Mouse (Mus musculus): ENCODE results near the gene Lsamp. TPM values are rescaled to one million over a fixed set of nuclear protein-coding genes. Genes with fewer than 3 reads are reported as not detected.
A peak's percentile ranks its signal among the peaks of the same experiment; 100 is the strongest.

Gene Lsamp
- total and polyA plus RNA-seq, 3 experiments, result 0.97 to 2.3 (median 1.1) TPM

DNA sequence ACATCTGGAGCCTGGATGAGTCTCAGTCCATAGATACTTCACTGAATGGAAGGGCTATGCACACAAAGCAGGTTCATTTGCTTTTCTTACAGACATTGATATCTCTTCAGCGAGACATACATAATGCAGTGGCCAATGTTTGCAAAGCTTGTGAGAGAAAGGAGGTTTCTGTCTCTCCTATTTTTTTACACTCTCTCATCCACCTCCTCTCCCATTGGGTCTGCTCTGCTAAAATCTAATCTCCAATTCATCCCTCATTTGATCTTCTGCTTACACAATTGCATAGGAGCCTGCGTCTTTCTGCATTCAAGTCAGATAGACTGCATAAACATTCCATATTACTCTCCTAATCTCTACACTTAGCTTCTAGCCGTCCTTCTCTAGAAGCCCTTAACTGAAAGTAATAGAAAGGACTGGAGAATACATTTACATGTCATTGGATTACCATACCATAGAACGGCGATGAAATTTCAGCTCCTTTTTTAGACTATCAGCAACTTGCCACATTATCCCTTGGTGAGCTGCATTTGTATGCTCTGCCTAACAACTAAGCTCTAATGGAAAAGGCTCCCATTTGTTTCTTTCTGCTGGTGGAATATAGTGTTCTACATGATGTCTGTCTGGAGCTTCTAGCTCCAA is 1717.7 kb downstream of the Lsamp start:
- no peaks in the 10 kb centered on the region for H3K4me1 ChIP-seq (ENCODE audit: control insufficient read depth, insufficient read depth, low read length)
- no peaks in the 10 kb centered on the region for H3K36me3 ChIP-seq (ENCODE audit: control insufficient read depth, insufficient read depth, low read length)
- DNase-seq, result no peak
- H3K79me2 ChIP-seq (replicated peaks; ENCODE audit: control insufficient read depth, insufficient read depth, low read length), result no peaks in the 10 kb centered on the region
- no peak overlapping the region for H3K4me3 ChIP-seq
- WGBS, result 77% methylated on average over 5 of the region's 5 CpGs
- no peak for TF ChIP-seq CTCF (IDR thresholded peaks at IDR 0.05)
- TF ChIP-seq EP300 (IDR thresholded peaks at IDR 0.05; ENCODE audit: insufficient read depth, low read depth, low read length), result no peak
- no peak for TF ChIP-seq POLR2A (IDR thresholded peaks at IDR 0.05; ENCODE audit: insufficient read depth, low read depth, low read length)
- H3K27ac ChIP-seq, result no peak overlapping the region
- no peaks in the 10 kb centered on the region for H3K27me3 ChIP-seq (ENCODE audit: control insufficient read depth, insufficient read depth, low read length)
- H3K9ac ChIP-seq (ENCODE audit: low read depth, low read length), result no peak overlapping the region
- intact Hi-C loops (cut with DNase I), result no loop called here

DNA sequence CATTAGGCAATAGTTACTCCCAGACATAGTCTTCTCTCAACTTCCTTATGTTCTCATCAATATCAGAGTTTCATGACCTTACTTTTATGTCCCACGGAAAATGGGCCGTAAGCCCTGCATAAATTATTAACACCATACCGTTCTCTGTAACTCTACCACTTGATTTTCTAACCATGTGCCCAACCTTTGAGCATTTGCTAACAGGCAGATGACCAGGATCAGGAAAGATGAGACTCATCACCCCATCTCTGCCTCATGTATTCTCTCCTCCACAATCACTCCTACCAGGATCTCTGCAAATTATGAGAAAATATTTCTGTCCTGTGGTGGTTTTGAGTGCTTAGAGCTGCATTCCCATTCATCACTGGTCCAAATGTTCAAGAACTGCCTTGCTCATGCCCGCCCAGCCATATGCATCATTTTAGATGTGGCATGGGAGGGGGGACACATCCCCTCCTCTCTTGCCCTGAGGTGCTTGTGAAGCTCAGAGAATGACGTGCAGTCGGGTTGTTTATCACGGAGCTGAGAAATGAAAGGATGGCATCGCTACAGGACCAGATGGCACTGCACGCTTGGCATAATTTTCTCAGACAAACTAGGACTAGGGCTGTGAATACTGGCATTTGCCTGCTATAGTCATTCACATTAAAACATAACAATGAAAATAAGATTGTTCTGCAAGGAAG is 1744.9 kb downstream of the Lsamp start:
- no peaks in the 10 kb centered on the region for H3K79me2 ChIP-seq (replicated peaks; ENCODE audit: control insufficient read depth, insufficient read depth, low read length)
- intact Hi-C loops (cut with DNase I), result no loop called here
- H3K27me3 ChIP-seq (ENCODE audit: control insufficient read depth, insufficient read depth, low read length), result no peaks in the 10 kb centered on the region
- 87% methylated on average over 9 of the region's 9 CpGs for WGBS
- H3K9ac ChIP-seq (ENCODE audit: low read depth, low read length), result no peak overlapping the region
- DNase-seq, result no peak
- H3K4me3 ChIP-seq, result no peak overlapping the region
- no peak overlapping the region for H3K27ac ChIP-seq
- no peaks in the 10 kb centered on the region for H3K4me1 ChIP-seq (ENCODE audit: control insufficient read depth, insufficient read depth, low read length)
- H3K36me3 ChIP-seq (ENCODE audit: control insufficient read depth, insufficient read depth, low read length), result no peaks in the 10 kb centered on the region
- TF ChIP-seq CTCF (IDR thresholded peaks at IDR 0.05), result no peak
- TF ChIP-seq POLR2A (IDR thresholded peaks at IDR 0.05; ENCODE audit: insufficient read depth, low read depth, low read length), result no peak
- TF ChIP-seq EP300 (IDR thresholded peaks at IDR 0.05; ENCODE audit: insufficient read depth, low read depth, low read length), result no peak

DNA sequence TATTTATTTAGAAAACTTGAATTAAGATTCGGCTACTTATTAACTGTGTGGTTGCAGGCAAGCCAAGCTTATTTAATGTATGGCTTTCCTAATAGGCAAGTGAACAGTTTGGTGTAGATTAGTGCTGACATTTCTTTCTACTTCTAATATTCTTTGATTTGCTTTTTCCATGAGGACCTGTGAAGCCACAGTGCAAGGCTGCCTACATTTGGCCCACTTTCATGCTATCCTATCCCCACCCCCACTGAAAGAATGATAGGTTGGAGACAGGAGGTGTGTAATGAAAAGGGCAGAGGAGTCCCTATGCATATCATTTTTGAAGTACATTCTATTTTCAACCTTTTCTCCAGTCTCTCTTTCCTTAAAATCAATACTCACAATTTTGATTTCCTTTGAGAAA is 1745.8 kb downstream of the Lsamp start:
- Histone ChIP-seq H3K36me3 (ENCODE audit: control insufficient read depth, insufficient read depth, low read length) (no peaks in the 10 kb centered on the region), H3K79me2 (replicated peaks; ENCODE audit: control insufficient read depth, insufficient read depth, low read length) (no peaks in the 10 kb centered on the region), H3K27me3 (ENCODE audit: control insufficient read depth, insufficient read depth, low read length) (no peaks in the 10 kb centered on the region), H3K4me1 (ENCODE audit: control insufficient read depth, insufficient read depth, low read length) (no peaks in the 10 kb centered on the region), H3K27ac (no peak overlapping the region), H3K4me3 (no peak overlapping the region), H3K9ac (ENCODE audit: low read depth, low read length) (no peak overlapping the region)
- WGBS, result 92% methylated on average over 1 of the region's 1 CpGs
- DNase-seq, result no peak
- intact Hi-C loops (cut with DNase I), result no loop called here
- TF ChIP-seq POLR2A (IDR thresholded peaks at IDR 0.05; ENCODE audit: insufficient read depth, low read depth, low read length), result no peak
- TF ChIP-seq CTCF (IDR thresholded peaks at IDR 0.05), result no peak
- no peak for TF ChIP-seq EP300 (IDR thresholded peaks at IDR 0.05; ENCODE audit: insufficient read depth, low read depth, low read length)

DNA sequence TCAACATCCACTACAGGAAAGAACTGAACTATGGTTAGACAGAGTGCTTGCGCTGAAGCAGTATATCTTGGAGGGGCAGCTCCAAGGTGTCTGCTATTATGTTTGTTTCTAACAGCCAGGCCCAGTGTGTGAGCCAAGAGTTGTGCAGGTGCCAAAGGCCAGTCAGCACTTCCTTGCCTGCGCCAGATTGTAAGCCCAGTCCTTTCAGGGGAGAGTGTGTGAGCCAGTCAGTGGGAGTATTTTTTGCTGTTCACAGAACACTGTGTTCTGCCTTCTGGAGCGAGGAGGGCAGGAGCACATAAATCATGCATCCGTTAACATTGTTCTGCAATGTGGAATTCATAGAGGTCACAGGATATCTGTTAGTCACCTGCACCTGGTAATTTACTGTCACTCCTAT is 1760.9 kb downstream of the Lsamp start:
- no peaks in the 10 kb centered on the region for H3K36me3 ChIP-seq (ENCODE audit: control insufficient read depth, insufficient read depth, low read length)
- no peaks in the 10 kb centered on the region for H3K79me2 ChIP-seq (replicated peaks; ENCODE audit: control insufficient read depth, insufficient read depth, low read length)
- H3K4me3 ChIP-seq, result no peak overlapping the region
- DNase-seq, result peak; percentile 62 to 78
- H3K27ac ChIP-seq, result no peak overlapping the region
- intact Hi-C loops (cut with DNase I), result no loop called here
- WGBS, result 21% methylated on average over 4 of the region's 4 CpGs
- no peaks in the 10 kb centered on the region for H3K27me3 ChIP-seq (ENCODE audit: control insufficient read depth, insufficient read depth, low read length)
- TF ChIP-seq EP300 (IDR thresholded peaks at IDR 0.05; ENCODE audit: insufficient read depth, low read depth, low read length) (peak; percentile 60; the same call in 1 of the 2 replicates), CTCF (IDR thresholded peaks at IDR 0.05) (no peak)
- H3K9ac ChIP-seq (ENCODE audit: low read depth, low read length), result no peak overlapping the region
- H3K4me1 ChIP-seq (ENCODE audit: control insufficient read depth, insufficient read depth, low read length), result no peaks in the 10 kb centered on the region

DNA sequence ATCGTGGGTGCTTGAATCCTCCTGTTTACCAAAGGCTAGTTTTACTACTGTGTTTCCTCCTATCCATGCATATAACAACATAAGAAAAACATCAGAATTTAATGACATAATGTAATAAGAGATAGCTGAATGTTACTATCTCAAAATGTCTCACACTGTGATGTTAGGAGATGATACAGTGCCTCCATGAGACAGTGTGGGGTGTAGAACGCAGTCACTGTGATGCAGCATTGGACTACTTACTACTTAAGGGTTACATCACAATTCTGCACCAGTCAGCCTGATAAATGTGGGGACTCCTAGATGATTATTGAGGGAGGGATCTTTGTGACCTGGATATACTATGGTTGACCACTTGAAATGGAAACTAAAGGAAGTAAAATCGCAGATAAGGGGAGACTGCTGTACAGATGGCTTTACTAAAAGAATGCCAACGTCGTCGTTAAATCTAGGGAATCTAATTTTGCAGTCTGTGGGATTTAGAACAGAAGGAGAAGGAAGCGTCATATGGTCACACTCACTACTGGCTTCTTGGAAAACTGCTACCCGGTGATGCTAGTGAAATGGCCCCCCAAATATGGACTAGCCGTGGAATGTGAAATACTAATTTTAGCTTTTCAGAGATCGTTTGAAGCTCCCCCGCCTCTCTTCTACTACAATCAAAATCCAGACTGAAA is 1762.2 kb downstream of the Lsamp start:
- intact Hi-C loops (cut with DNase I), result no loop called here
- TF ChIP-seq POLR2A (IDR thresholded peaks at IDR 0.05; ENCODE audit: insufficient read depth, low read depth, low read length), result no peak
- TF ChIP-seq CTCF (IDR thresholded peaks at IDR 0.05), result no peak
- no peak for TF ChIP-seq EP300 (IDR thresholded peaks at IDR 0.05; ENCODE audit: insufficient read depth, low read depth, low read length)
- Histone ChIP-seq H3K4me1 (ENCODE audit: control insufficient read depth, insufficient read depth, low read length) (no peaks in the 10 kb centered on the region), H3K79me2 (replicated peaks; ENCODE audit: control insufficient read depth, insufficient read depth, low read length) (no peaks in the 10 kb centered on the region), H3K36me3 (ENCODE audit: control insufficient read depth, insufficient read depth, low read length) (no peaks in the 10 kb centered on the region), H3K9ac (ENCODE audit: low read depth, low read length) (no peak overlapping the region), H3K27ac (no peak overlapping the region), H3K4me3 (no peak overlapping the region), H3K27me3 (ENCODE audit: control insufficient read depth, insufficient read depth, low read length) (no peaks in the 10 kb centered on the region)
- WGBS, result 63% methylated on average over 11 of the region's 11 CpGs
- no peak for DNase-seq

DNA sequence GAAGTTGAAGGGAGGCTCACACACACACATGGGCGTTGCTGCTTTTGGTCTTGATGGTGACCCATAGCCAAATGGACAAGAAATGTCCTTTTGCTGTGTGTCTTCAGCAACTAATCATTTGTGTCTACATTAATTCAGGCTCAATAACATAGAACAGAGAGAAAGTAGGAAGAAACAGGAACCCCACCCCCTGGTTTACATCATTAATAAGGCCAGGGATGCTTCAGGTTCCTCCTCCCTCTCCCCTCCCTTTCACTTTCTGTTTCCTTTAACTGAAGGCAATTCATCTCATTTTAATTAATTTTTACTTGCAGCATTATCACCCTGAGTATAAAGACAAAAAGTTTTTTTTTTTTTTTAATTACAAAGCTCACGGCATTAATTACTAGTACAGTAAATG is 1763.7 kb downstream of the Lsamp start:
- no peak overlapping the region for H3K27ac ChIP-seq
- no peaks in the 10 kb centered on the region for H3K4me1 ChIP-seq (ENCODE audit: control insufficient read depth, insufficient read depth, low read length)
- WGBS, result 96% methylated on average over 2 of the region's 2 CpGs
- TF ChIP-seq POLR2A (IDR thresholded peaks at IDR 0.05; ENCODE audit: insufficient read depth, low read depth, low read length) (no peak), EP300 (IDR thresholded peaks at IDR 0.05; ENCODE audit: insufficient read depth, low read depth, low read length) (no peak), CTCF (IDR thresholded peaks at IDR 0.05) (no peak)
- DNase-seq, result no peak
- intact Hi-C loops (cut with DNase I), result no loop called here
- no peaks in the 10 kb centered on the region for H3K79me2 ChIP-seq (replicated peaks; ENCODE audit: control insufficient read depth, insufficient read depth, low read length)
- no peaks in the 10 kb centered on the region for H3K36me3 ChIP-seq (ENCODE audit: control insufficient read depth, insufficient read depth, low read length)
- no peaks in the 10 kb centered on the region for H3K27me3 ChIP-seq (ENCODE audit: control insufficient read depth, insufficient read depth, low read length)
- H3K9ac ChIP-seq (ENCODE audit: low read depth, low read length), result no peak overlapping the region
- H3K4me3 ChIP-seq, result no peak overlapping the region
